Mouse (Mus musculus) ES-Bruce4 (cell line): ENCODE data around the gene Ust. TPM values are rescaled to one million over a fixed set of nuclear protein-coding genes. Genes with fewer than 3 reads are reported as not detected.

ENCODE experiments used
- H3K27ac ChIP-seq: 2 replicates; pipeline ENCODE4 v1.5.1; 2012; ENCODE audit warnings: low read length, inconsistent platforms; ENCODE audit not compliant: insufficient read depth
- H3K27me3 ChIP-seq: 2 replicates; pipeline ENCODE4 v1.6.1; 2012; ENCODE audit warnings: mild to moderate bottlenecking, low read length, inconsistent platforms; ENCODE audit not compliant: control insufficient read depth, poor library complexity, insufficient read depth, severe bottlenecking
- H3K36me3 ChIP-seq: 2 replicates; pipeline ENCODE4 v1.6.1; 2012; ENCODE audit warnings: inconsistent platforms, mild to moderate bottlenecking, low read length, moderate library complexity; ENCODE audit not compliant: control insufficient read depth, poor library complexity, insufficient read depth, severe bottlenecking
- H3K4me1 ChIP-seq: one replicate; pipeline ENCODE4 v1.8.1; 2011; ENCODE audit warnings: low read length; ENCODE audit not compliant: control insufficient read depth, insufficient read depth
- H3K4me3 ChIP-seq: 2 replicates; pipeline ENCODE4 v1.5.1; 2011; ENCODE audit warnings: low read depth, mild to moderate bottlenecking, low read length
- H3K9ac ChIP-seq: 2 replicates; pipeline ENCODE4 v1.6.1; 2012; ENCODE audit warnings: low read depth, mild to moderate bottlenecking, inconsistent platforms; ENCODE audit not compliant: poor library complexity, severe bottlenecking
- H3K9me3 ChIP-seq: replicated peaks from 2 replicates; pipeline ENCODE4 v1.6.1; 2012; ENCODE audit warnings: mild to moderate bottlenecking, low read length, inconsistent platforms; ENCODE audit not compliant: control insufficient read depth, poor library complexity, insufficient read depth, severe bottlenecking
- CTCF ChIP-seq: IDR thresholded peaks from one replicate; pipeline ENCODE4 v1.8.1; 2011; ENCODE audit warnings: low read depth, low read length
- EP300 ChIP-seq: IDR thresholded peaks from 2 replicates; pipeline ENCODE4 v1.6.1; 2011; ENCODE audit warnings: low read depth, low read length; ENCODE audit not compliant: insufficient read depth
- POLR2A ChIP-seq: IDR thresholded peaks from one replicate; pipeline ENCODE4 v1.8.1; 2011; ENCODE audit warnings: low read length; ENCODE audit not compliant: insufficient read depth
- polyA plus RNA-seq: library from polyadenylated mRNA; stranded (reverse); fragments of >200 nt; gene quantifications from 2 replicates; pipeline ENCODE4 v1.2.4, GENCODE M21; 2011; ENCODE audit warnings: low read depth; ENCODE audit not compliant: missing spikeins, insufficient read depth, insufficient read length

The Ust gene
- polyA plus RNA-seq, 1 experiment = 0.99 TPM

GRCm38 (mm10) chr10:8227705-8228374 is 290.8 kb downstream of the Ust start:
- Histone ChIP-seq H3K4me1 (no peaks in the 10 kb centered on the region), H3K27me3 (no peaks in the 10 kb centered on the region), H3K36me3 (no peaks in the 10 kb centered on the region), H3K9me3 (no peaks in the 10 kb centered on the region), H3K4me3 (no peak overlapping the region), H3K27ac (no peak overlapping the region), H3K9ac (no peak overlapping the region)
- no peak for TF ChIP-seq POLR2A
- TF ChIP-seq EP300 = no peak
- TF ChIP-seq CTCF = no peak

- Histone ChIP-seq H3K9ac (no peak overlapping the region), H3K4me1 (no peaks in the 10 kb centered on the region), H3K9me3 (no peaks in the 10 kb centered on the region), H3K36me3 (no peaks in the 10 kb centered on the region), H3K27ac (no peak overlapping the region), H3K4me3 (no peak overlapping the region), H3K27me3 (no peaks in the 10 kb centered on the region)
- no peak for TF ChIP-seq POLR2A
- TF ChIP-seq EP300 = no peak
- TF ChIP-seq CTCF = no peak
Observed at GRCm38 (mm10) chr10:8226650-8227049, 292.0 kb downstream of the Ust start.

- Histone ChIP-seq H3K4me3 (no peak overlapping the region), H3K27me3 (no peaks in the 10 kb centered on the region), H3K27ac (no peak overlapping the region), H3K4me1 (no peaks in the 10 kb centered on the region), H3K9ac (no peak overlapping the region), H3K9me3 (no peaks in the 10 kb centered on the region), H3K36me3 (no peaks in the 10 kb centered on the region)
- TF ChIP-seq EP300 (no peak), POLR2A (no peak), CTCF (no peak)
Observed at GRCm38 (mm10) chr10:8224641-8225040, 294.0 kb downstream of the Ust start.

GRCm38 (mm10) chr10:8224046-8224445 is 294.6 kb downstream of the Ust start:
- H3K4me1 ChIP-seq = no peaks in the 10 kb centered on the region
- no peaks in the 10 kb centered on the region for H3K9me3 ChIP-seq
- H3K36me3 ChIP-seq = no peaks in the 10 kb centered on the region
- H3K27ac ChIP-seq = no peak overlapping the region
- no peak for TF ChIP-seq POLR2A
- no peak for TF ChIP-seq EP300
- TF ChIP-seq CTCF = no peak
- no peak overlapping the region for H3K9ac ChIP-seq
- no peak overlapping the region for H3K4me3 ChIP-seq
- no peaks in the 10 kb centered on the region for H3K27me3 ChIP-seq

- Histone ChIP-seq H3K4me3 (no peak overlapping the region), H3K36me3 (no peaks in the 10 kb centered on the region), H3K9me3 (no peaks in the 10 kb centered on the region), H3K4me1 (no peaks in the 10 kb centered on the region), H3K27me3 (no peaks in the 10 kb centered on the region), H3K27ac (no peak overlapping the region), H3K9ac (no peak overlapping the region)
- TF ChIP-seq CTCF (no peak), EP300 (no peak), POLR2A (no peak)
Observed at GRCm38 (mm10) chr10:8216946-8217345, 301.7 kb downstream of the Ust start.

GRCm38 (mm10) chr10:8215181-8215580 is 303.4 kb downstream of the Ust start:
- Histone ChIP-seq H3K9ac (no peak overlapping the region), H3K27ac (no peak overlapping the region), H3K4me3 (no peak overlapping the region), H3K36me3 (no peaks in the 10 kb centered on the region), H3K9me3 (no peaks in the 10 kb centered on the region), H3K27me3 (no peaks in the 10 kb centered on the region), H3K4me1 (no peaks in the 10 kb centered on the region)
- no peak for TF ChIP-seq CTCF
- no peak for TF ChIP-seq POLR2A
- no peak for TF ChIP-seq EP300
